Mouse (Mus musculus) embryonic facial prominence, embryonic 15.5 days (tissue): ENCODE measurements around the gene Sept1. TPM values are rescaled to one million over a fixed set of nuclear protein-coding genes. Genes with fewer than 3 reads are reported as not detected.
A peak's percentile ranks its signal among the peaks of the same experiment; 100 is the strongest.
"Not testable (repeated sequence)": the region's sequence is repeated elsewhere in the genome, so short reads cannot be mapped to it uniquely, and the experiment has no call there.

Experiments
- ATAC-seq: fragments of 200-750 bp; cut with Nextera tagmentation; 2 replicates; pipeline ENCODE4 v1.8.0; 2017; ENCODE audit warnings: low read depth, moderate TSS enrichment; ENCODE audit not compliant: insufficient number of reproducible peaks, low FRiP score, low TSS enrichment
- H3K27ac ChIP-seq: fragments of 300-500 bp; sonication (generic); replicated peaks from 2 replicates; pipeline ENCODE4 v1.5.1; 2015; ENCODE audit warnings: mild to moderate bottlenecking, inconsistent platforms
- H3K27me3 ChIP-seq: fragments of 300-500 bp; sonication (generic); 2 replicates; pipeline ENCODE4 v1.6.1; 2015; ENCODE audit warnings: inconsistent platforms
- H3K36me3 ChIP-seq: fragments of 300-500 bp; sonication (generic); 2 replicates; pipeline ENCODE4 v1.6.1; 2015; ENCODE audit warnings: mild to moderate bottlenecking, inconsistent platforms
- H3K4me1 ChIP-seq: fragments of 300-500 bp; sonication (generic); 2 replicates; pipeline ENCODE4 v1.6.1; 2015; ENCODE audit warnings: inconsistent platforms
- H3K4me2 ChIP-seq: fragments of 300-500 bp; sonication (generic); replicated peaks from 2 replicates; pipeline ENCODE4 v1.6.1; 2015; ENCODE audit warnings: mild to moderate bottlenecking, inconsistent platforms
- H3K4me3 ChIP-seq: fragments of 300-500 bp; sonication (generic); replicated peaks from 2 replicates; pipeline ENCODE4 v1.5.1; 2015; ENCODE audit warnings: mild to moderate bottlenecking, inconsistent platforms
- H3K9ac ChIP-seq: fragments of 300-500 bp; sonication (generic); 2 replicates; pipeline ENCODE4 v1.6.1; 2015; ENCODE audit warnings: inconsistent platforms
- H3K9me3 ChIP-seq: fragments of 300-500 bp; sonication (generic); replicated peaks from 2 replicates; pipeline ENCODE4 v1.6.1; 2016; ENCODE audit warnings: inconsistent platforms
- WGBS: fragments of 180-500 bp; shearing (Covaris S2); methylation state at CpG from one replicate; pipeline ENCODE4 v1.1.7; 2015; 5-methylcytosine and 5-hydroxymethylcytosine counted together
- polyA plus RNA-seq: library from polyadenylated mRNA; unstranded; fragments of >200 nt; fragmentation: Nextera tagmentation; extraction: Ambion mirVana; gene quantifications from 2 replicates; pipeline ENCODE4 v1.2.1, GENCODE M21; 2015

Gene Sept1
- polyA plus RNA-seq, 1 experiment from 2014 or later: 23.9 TPM

GRCm38 (mm10) chr7:127253341-127253740 is 20.4 kb upstream of the Sept1 start:
- peak overlapping the region; percentile 91 for H3K27ac ChIP-seq
- H3K9me3 ChIP-seq: no peaks in the 10 kb centered on the region
- H3K4me1 ChIP-seq: peaks cover 17% of the 10 kb centered on the region
- H3K4me2 ChIP-seq: peak overlapping the region; percentile 95
- peak overlapping the region; percentile 54; the same call in 1 of the 2 replicates for H3K9ac ChIP-seq
- H3K36me3 ChIP-seq: peaks cover 25% of the 10 kb centered on the region; the same call in 1 of the 2 replicates
- no peak for ATAC-seq
- no peaks in the 10 kb centered on the region for H3K27me3 ChIP-seq
- 70% methylated on average over 6 of the region's 6 CpGs for WGBS
- H3K4me3 ChIP-seq: peak overlapping the region; percentile 62

- ATAC-seq: no peak
- Histone ChIP-seq H3K4me3 (no peak overlapping the region), H3K4me2 (no peak overlapping the region), H3K4me1 (peaks cover 17% of the 10 kb centered on the region), H3K27me3 (no peaks in the 10 kb centered on the region), H3K9ac (no peak overlapping the region), H3K36me3 (peaks cover 34% of the 10 kb centered on the region), H3K27ac (no peak overlapping the region), H3K9me3 (no peaks in the 10 kb centered on the region)
- 90% methylated on average over 2 of the region's 2 CpGs for WGBS
Measured at GRCm38 (mm10) chr7:127252414-127252813, 19.5 kb upstream of the Sept1 start.

DNA sequence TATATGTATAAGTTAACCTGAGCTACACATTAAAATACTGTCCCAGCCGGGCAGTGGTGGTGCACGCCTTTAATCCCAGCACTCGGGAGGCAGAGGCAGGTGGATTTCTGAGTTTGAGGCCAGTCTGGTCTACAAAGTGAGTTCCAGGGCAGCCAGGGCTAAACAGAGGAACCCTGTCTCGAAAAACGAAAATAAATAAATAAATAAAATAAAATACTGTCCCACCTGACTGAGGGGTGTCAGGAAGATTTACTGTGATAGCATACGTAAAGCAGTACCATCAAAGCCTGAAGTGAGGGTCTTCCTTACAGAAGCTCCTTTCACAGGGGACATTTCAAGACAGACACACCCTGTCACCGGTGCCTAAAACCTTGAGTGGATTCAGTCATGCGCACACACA is 17.6 kb upstream of the Sept1 start:
- H3K36me3 ChIP-seq: peaks cover 32% of the 10 kb centered on the region
- H3K9ac ChIP-seq, H3K27me3 ChIP-seq, H3K9me3 ChIP-seq, H3K4me3 ChIP-seq, H3K27ac ChIP-seq, ATAC-seq, H3K4me2 ChIP-seq: not testable (repeated sequence)
- H3K4me1 ChIP-seq: peaks cover 31% of the 10 kb centered on the region
- WGBS: 90% methylated on average over 8 of the region's 8 CpGs

DNA sequence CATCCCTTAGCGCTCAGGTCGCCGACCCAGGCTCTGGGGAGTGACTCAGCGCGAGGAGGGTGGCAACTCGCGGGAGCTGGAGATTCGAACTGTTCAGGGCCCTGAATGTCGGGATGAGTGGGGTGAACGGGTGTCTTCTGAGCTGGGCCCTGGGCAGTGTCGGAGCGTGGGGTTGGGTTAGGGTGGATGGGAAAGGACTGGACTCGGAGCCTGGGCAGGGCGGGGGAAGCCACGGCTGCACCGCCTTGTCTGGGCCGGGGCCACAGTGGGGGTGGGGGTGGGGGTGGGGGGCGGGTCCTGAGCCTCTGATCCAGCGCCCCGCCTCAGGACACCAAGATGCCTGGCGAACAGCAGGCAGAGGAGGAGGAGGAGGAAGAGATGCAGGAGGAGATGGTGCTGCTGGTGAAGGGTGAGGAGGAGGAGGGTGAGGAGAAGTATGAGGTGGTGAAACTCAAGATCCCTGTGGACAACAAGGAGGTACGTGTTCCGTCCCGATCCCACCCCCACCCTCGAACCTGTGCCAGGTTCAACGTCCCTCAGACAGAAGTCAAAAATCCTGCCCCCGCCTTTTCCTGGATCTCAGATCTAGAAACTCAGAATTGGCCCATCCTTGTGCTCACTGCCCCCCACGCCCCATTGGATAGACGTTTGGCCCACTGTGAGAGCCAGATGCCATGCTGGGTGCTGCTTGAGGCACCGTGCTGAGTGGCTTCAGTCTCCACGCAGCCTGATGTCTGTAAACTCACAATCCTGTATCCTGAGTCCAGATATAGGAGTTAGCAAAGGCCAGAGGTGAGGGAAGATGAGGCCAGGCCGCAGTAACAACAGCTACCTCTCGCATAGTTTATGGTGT is 12.0 kb upstream of the Sept1 start:
- H3K4me2 ChIP-seq: peak overlapping the region; percentile 50
- peaks cover 25% of the 10 kb centered on the region for H3K36me3 ChIP-seq
- peak overlapping the region; percentile 98 for H3K9ac ChIP-seq
- H3K27ac ChIP-seq: peak overlapping the region; percentile 92
- 8% methylated on average over 33 of the region's 33 CpGs for WGBS
- peaks cover 27% of the 10 kb centered on the region for H3K4me1 ChIP-seq
- no peaks in the 10 kb centered on the region for H3K9me3 ChIP-seq
- peak overlapping the region; percentile 92 for H3K4me3 ChIP-seq
- peak; percentile 81 for ATAC-seq
- H3K27me3 ChIP-seq: no peaks in the 10 kb centered on the region

- peak within 1 kb of the TSS; percentile 50 for H3K4me2 ChIP-seq
- H3K4me1 ChIP-seq: peaks cover 27% of the 10 kb centered on the region
- WGBS: under 1% methylated on average over 54 of the region's 56 CpGs
- H3K9ac ChIP-seq: peak within 1 kb of the TSS; percentile 98
- H3K27ac ChIP-seq: peak within 1 kb of the TSS; percentile 92
- no peaks in the 10 kb centered on the region for H3K27me3 ChIP-seq
- no peaks in the 10 kb centered on the region for H3K9me3 ChIP-seq
- peak within 1 kb of the TSS; percentile 92 for H3K4me3 ChIP-seq
- ATAC-seq: peak; percentile 96
- H3K36me3 ChIP-seq: peaks cover 20% of the 10 kb centered on the region
Measured at GRCm38 (mm10) chr7:127243870-127244657, 11.1 kb upstream of the Sept1 start, which contains the start of gene Zfp771. Gene Zfp771 (plus strand): TSS chr7:127244274.

DNA sequence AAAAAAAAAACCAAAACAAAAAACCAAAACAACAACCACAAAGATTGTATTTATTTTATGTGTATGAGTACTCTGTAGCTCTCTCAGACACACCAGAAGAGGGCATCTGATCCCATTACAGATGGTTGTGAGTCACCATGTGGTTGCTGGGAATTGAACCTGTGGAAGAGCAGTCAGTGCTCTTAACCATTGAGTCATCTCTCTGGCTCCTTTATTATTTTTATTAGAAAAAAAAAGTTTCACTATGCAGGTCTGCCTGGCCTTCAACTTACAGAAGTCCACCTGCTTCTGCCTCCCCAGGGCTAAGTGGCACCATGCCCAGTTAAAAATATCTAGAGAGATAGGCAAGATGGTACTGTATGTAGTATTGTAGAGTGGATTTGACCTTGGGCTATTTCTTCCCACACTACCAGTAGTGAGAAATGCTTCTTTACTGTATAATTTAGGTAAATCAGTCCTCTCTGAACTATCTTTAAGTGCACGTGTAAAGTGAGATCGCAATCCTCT is 10.5 kb upstream of the Sept1 start:
- Histone ChIP-seq H3K27me3 (no peaks in the 10 kb centered on the region), H3K4me3 (peak overlapping the region; percentile 92), H3K36me3 (peaks cover 27% of the 10 kb centered on the region), H3K9me3 (no peaks in the 10 kb centered on the region), H3K27ac (peak overlapping the region; percentile 92), H3K4me1 (peaks cover 27% of the 10 kb centered on the region), H3K4me2 (peak overlapping the region; percentile 50), H3K9ac (peak overlapping the region; percentile 68)
- 24% methylated on average over 2 of the region's 2 CpGs for WGBS
- no peak for ATAC-seq

- Histone ChIP-seq H3K27me3 (no peaks in the 10 kb centered on the region), H3K36me3 (peaks cover 58% of the 10 kb centered on the region), H3K27ac (no peak overlapping the region), H3K9ac (no peak overlapping the region), H3K4me3 (no peak overlapping the region), H3K9me3 (no peaks in the 10 kb centered on the region), H3K4me1 (peaks cover 31% of the 10 kb centered on the region), H3K4me2 (no peak overlapping the region)
- no peak for ATAC-seq
- WGBS: 86% methylated on average over 2 of the region's 2 CpGs
Measured at GRCm38 (mm10) chr7:127234777-127235176, 1.8 kb upstream of the Sept1 start.

DNA sequence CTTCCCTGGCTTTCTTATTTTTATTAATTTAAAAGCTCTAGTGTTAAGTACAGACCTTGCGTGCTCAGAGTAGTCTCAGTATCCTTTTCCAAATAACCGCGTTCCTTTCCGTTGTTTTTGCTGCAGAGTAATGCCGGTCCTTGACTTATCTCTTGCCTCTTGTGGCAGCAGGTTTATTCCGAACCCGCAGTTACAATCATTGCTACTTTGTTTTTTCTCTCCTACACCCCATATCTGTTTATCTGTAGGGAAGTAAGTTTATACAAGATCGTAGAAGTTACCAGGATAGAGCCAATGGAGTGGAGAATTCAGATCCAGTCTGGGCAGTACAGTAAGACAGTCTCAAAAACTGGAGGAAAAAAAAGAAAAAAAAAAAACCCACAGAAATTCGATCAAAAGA is 835 bp upstream of the Sept1 start:
- 2% methylated on average over 9 of the region's 9 CpGs for WGBS
- H3K27me3 ChIP-seq: no peaks in the 10 kb centered on the region
- H3K9ac ChIP-seq: peak overlapping the region; percentile 98
- H3K36me3 ChIP-seq: peaks cover 59% of the 10 kb centered on the region
- peak overlapping the region; percentile 98 for H3K4me3 ChIP-seq
- no peak for ATAC-seq
- H3K27ac ChIP-seq: peak overlapping the region; percentile 97
- H3K9me3 ChIP-seq: no peaks in the 10 kb centered on the region
- peaks cover 41% of the 10 kb centered on the region for H3K4me1 ChIP-seq
- H3K4me2 ChIP-seq: peak overlapping the region; percentile 64

GRCm38 (mm10) chr7:127233368-127233749 is 429 bp upstream of the Sept1 start:
- peaks cover 41% of the 10 kb centered on the region for H3K4me1 ChIP-seq
- H3K36me3 ChIP-seq: peaks cover 55% of the 10 kb centered on the region
- H3K9me3 ChIP-seq: no peaks in the 10 kb centered on the region
- H3K27ac ChIP-seq: peak overlapping the region; percentile 97
- peak; percentile 44 for ATAC-seq
- WGBS: under 1% methylated on average over 27 of the region's 27 CpGs
- H3K4me2 ChIP-seq: peak overlapping the region; percentile 64
- H3K4me3 ChIP-seq: peak overlapping the region; percentile 98
- H3K27me3 ChIP-seq: no peaks in the 10 kb centered on the region
- peak overlapping the region; percentile 98 for H3K9ac ChIP-seq

- no peak for ATAC-seq
- H3K4me2 ChIP-seq: peak overlapping the region; percentile 64
- 3% methylated on average over 20 of the region's 20 CpGs for WGBS
Measured at GRCm38 (mm10) chr7:127231826-127232621, 906 bp downstream of the Sept1 start.

More at GRCm38 (mm10) chr7:127231826-127232621, 906 bp downstream of the Sept1 start:
- Histone ChIP-seq H3K27me3 (no peaks in the 10 kb centered on the region), H3K9ac (peak overlapping the region; percentile 98), H3K4me3 (peak overlapping the region; percentile 98), H3K27ac (peak overlapping the region; percentile 97), H3K9me3 (no peaks in the 10 kb centered on the region), H3K36me3 (peaks cover 42% of the 10 kb centered on the region), H3K4me1 (peaks cover 41% of the 10 kb centered on the region)
